Mouse (Mus musculus): ENCODE measurements around the gene Rpl13a.

DNA sequence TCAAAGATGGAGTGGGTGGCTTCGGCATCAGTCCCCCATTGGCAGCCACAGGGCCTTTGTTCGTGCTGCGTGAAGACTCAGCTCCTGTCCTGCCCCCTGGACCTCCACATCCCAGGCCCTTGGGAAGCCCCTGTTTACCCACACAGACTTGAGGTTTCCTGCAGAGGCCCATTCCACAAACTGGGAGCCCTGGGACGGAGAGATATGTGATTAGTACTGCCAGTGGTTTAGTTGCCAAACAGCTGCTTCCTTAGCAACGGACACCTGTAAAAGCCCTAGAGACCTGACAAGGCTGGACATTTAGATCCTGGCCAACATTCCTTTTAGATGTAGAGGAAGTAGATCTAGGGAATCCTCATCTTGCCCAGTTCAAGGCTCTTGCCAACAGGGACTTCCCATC lies 13.4 kb upstream of the Rpl13a start:
- TF ChIP-seq CTCF (IDR thresholded peaks at IDR 0.05; ENCODE audit: low read depth, low read length) (no peak), POLR2A (IDR thresholded peaks at IDR 0.05; ENCODE audit: insufficient read depth, low read length) (no peak), EP300 (IDR thresholded peaks at IDR 0.05; ENCODE audit: insufficient read depth, low read depth, low read length) (no peak)
